Mouse (Mus musculus) liver, embryonic 15.5 days (tissue): Measurements from ENCODE around the gene Spata13. TPM values are rescaled to one million over a fixed set of nuclear protein-coding genes. Genes with fewer than 3 reads are reported as not detected.

Source experiments
- ATAC-seq: fragments of 200-750 bp; cut with Nextera tagmentation; 2 replicates; pipeline ENCODE4 v1.8.0; 2017; ENCODE audit warnings: moderate number of reproducible peaks, mild to moderate bottlenecking, moderate library complexity; ENCODE audit not compliant: insufficient read depth
- H3K27ac ChIP-seq: fragments of 300-500 bp; sonication (generic); replicated peaks from 2 replicates; pipeline ENCODE4 v1.5.1; 2015; ENCODE audit warnings: mild to moderate bottlenecking, inconsistent platforms
- H3K27me3 ChIP-seq: fragments of 300-500 bp; sonication (generic); 2 replicates; pipeline ENCODE4 v1.6.1; 2015; ENCODE audit warnings: mild to moderate bottlenecking, inconsistent platforms
- H3K36me3 ChIP-seq: fragments of 300-500 bp; sonication (generic); replicated peaks from 2 replicates; pipeline ENCODE4 v1.6.1; 2015; ENCODE audit warnings: moderate library complexity, mild to moderate bottlenecking, inconsistent platforms
- H3K4me1 ChIP-seq: fragments of 300-500 bp; sonication (generic); replicated peaks from 2 replicates; pipeline ENCODE4 v1.6.1; 2015; ENCODE audit warnings: inconsistent platforms
- H3K4me2 ChIP-seq: fragments of 300-500 bp; sonication (generic); 2 replicates; pipeline ENCODE4 v1.6.1; 2015; ENCODE audit warnings: moderate library complexity, mild to moderate bottlenecking, inconsistent platforms
- H3K4me3 ChIP-seq: fragments of 300-500 bp; sonication (generic); replicated peaks from 2 replicates; pipeline ENCODE4 v1.5.1; 2015; ENCODE audit warnings: mild to moderate bottlenecking, inconsistent platforms
- H3K9ac ChIP-seq: fragments of 300-500 bp; sonication (generic); 2 replicates; pipeline ENCODE4 v1.6.1; 2015; ENCODE audit warnings: moderate library complexity, mild to moderate bottlenecking, inconsistent platforms
- H3K9me3 ChIP-seq: fragments of 300-500 bp; sonication (generic); replicated peaks from 2 replicates; pipeline ENCODE4 v1.6.1; 2016; ENCODE audit warnings: inconsistent platforms
- WGBS: fragments of 180-500 bp; shearing (Covaris S2); methylation state at CpG from one replicate; pipeline ENCODE4 v1.1.7; 2015; ENCODE audit warnings: mixed read lengths; ENCODE audit not compliant: insufficient replicate concordance; 5-methylcytosine and 5-hydroxymethylcytosine counted together
- polyA plus RNA-seq: library from polyadenylated mRNA; unstranded; fragments of >200 nt; fragmentation: Nextera tagmentation; extraction: Ambion mirVana; gene quantifications from 2 replicates; pipeline ENCODE4 v1.2.1, GENCODE M21; 2015

The Spata13 gene
- polyA plus RNA-seq, 1 experiment from 2014 or later, result 18.2 TPM

GRCm38 (mm10) chr14:60676625-60677314, 43.0 kb downstream of the Spata13 start:
- Histone ChIP-seq H3K9ac (no peak overlapping the region), H3K4me3 (no peak overlapping the region), H3K27ac (no peak overlapping the region), H3K4me1 (peaks cover 8% of the 10 kb centered on the region), H3K4me2 (no peak overlapping the region), H3K27me3 (no peaks in the 10 kb centered on the region), H3K36me3 (no peaks in the 10 kb centered on the region), H3K9me3 (no peaks in the 10 kb centered on the region)
- ATAC-seq, result no peak
- WGBS, result 71% methylated on average over 2 of the region's 2 CpGs

GRCm38 (mm10) chr14:60682361-60683023, 48.7 kb downstream of the Spata13 start:
- Histone ChIP-seq H3K36me3 (no peaks in the 10 kb centered on the region), H3K9ac (no peak overlapping the region), H3K27ac (no peak overlapping the region; the same call in 1 of the 2 replicates), H3K4me3 (no peak overlapping the region), H3K4me2 (no peak overlapping the region), H3K4me1 (peaks cover 33% of the 10 kb centered on the region), H3K27me3 (no peaks in the 10 kb centered on the region), H3K9me3 (no peaks in the 10 kb centered on the region)
- WGBS, result 48% methylated on average over 12 of the region's 12 CpGs
- ATAC-seq, result 0 out of 2 replicates have a peak, but pooled peaks have one; percentile 13

DNA sequence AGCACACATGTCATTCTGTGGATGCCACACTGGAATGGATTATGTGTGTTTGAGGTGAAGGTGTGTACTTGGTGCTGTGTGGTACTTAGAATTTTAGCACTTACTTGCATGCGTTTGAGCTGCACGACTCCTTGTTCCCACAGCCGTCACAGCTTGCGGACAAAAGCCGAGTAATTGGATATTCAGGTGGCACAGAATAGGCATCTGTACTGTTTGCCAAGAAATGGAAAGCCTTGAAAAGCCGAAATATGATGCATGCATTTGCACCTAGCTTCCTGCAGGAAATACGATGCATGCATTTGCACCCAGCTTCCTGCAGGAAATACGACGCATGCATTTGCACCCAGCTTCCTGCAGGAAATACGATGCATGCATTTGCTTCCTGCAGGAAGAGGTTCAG, 50.2 kb downstream of the Spata13 start:
- H3K4me1 ChIP-seq, result peaks cover 33% of the 10 kb centered on the region
- H3K27ac ChIP-seq, result no peak overlapping the region
- H3K27me3 ChIP-seq, result no peaks in the 10 kb centered on the region
- no peak overlapping the region for H3K9ac ChIP-seq
- H3K4me3 ChIP-seq, result no peak overlapping the region
- no peak overlapping the region for H3K4me2 ChIP-seq
- no peak for ATAC-seq
- H3K9me3 ChIP-seq, result no peaks in the 10 kb centered on the region
- WGBS, result 71% methylated on average over 10 of the region's 10 CpGs
- no peaks in the 10 kb centered on the region for H3K36me3 ChIP-seq

- Histone ChIP-seq H3K4me1 (peaks cover 34% of the 10 kb centered on the region), H3K27ac (0 out of 2 replicates have a peak overlapping the region, but pooled peaks have one; percentile 14), H3K27me3 (no peaks in the 10 kb centered on the region), H3K9ac (no peak overlapping the region), H3K9me3 (no peaks in the 10 kb centered on the region), H3K36me3 (peaks cover 7% of the 10 kb centered on the region), H3K4me2 (no peak overlapping the region), H3K4me3 (no peak overlapping the region)
- 74% methylated on average over 11 of the region's 11 CpGs for WGBS
- no peak for ATAC-seq
These were observed 52.9 kb downstream of the Spata13 start for GRCm38 (mm10) chr14:60686733-60687132.

- H3K36me3 ChIP-seq, result peaks cover 12% of the 10 kb centered on the region
- H3K9me3 ChIP-seq, result no peaks in the 10 kb centered on the region
- no peak overlapping the region for H3K4me2 ChIP-seq
- no peak overlapping the region for H3K27ac ChIP-seq
- 69% methylated on average over 7 of the region's 7 CpGs for WGBS
- peaks cover 31% of the 10 kb centered on the region for H3K4me1 ChIP-seq
- H3K9ac ChIP-seq, result no peak overlapping the region
- no peak overlapping the region for H3K4me3 ChIP-seq
- no peaks in the 10 kb centered on the region for H3K27me3 ChIP-seq
- ATAC-seq, result no peak
These were observed 53.4 kb downstream of the Spata13 start for GRCm38 (mm10) chr14:60687241-60687640.

DNA sequence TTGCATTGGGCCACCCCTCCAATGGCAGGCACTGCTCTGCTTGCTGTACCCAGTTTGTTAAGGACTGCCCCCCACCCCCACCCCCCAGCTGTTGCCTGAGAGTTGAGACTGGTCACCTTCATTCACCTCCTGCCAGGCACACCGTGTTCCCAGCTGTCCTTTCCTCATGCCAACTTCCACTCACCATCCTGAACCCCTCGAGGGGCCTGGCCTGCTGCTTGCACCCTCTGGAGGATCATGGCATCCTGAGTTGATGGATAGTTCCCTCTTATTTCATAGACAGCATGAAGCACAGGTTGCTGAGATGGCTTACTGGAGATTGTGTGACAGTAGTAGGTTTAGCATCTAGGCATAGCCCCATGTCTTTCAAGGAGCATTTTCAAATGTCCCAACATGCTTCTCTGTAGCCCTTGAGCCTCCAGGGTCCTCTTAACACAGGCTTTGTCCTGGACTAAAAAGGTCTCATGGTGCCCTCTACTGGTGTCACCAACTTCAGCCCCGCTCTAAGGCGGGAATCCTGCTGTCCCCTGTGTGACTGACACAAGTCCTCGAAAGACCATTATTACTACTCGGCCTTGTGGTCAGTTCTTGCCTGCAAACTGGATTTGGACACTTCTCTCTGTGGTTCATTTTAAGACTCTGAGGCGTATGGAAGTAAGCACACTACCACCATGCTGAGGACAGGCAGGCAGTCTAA, 54.9 kb downstream of the Spata13 start:
- H3K27me3 ChIP-seq, result no peaks in the 10 kb centered on the region
- peaks cover 25% of the 10 kb centered on the region for H3K4me1 ChIP-seq
- H3K36me3 ChIP-seq, result peaks cover 22% of the 10 kb centered on the region
- no peaks in the 10 kb centered on the region for H3K9me3 ChIP-seq
- no peak overlapping the region for H3K4me3 ChIP-seq
- no peak overlapping the region for H3K9ac ChIP-seq
- no peak overlapping the region for H3K27ac ChIP-seq
- no peak overlapping the region for H3K4me2 ChIP-seq
- peak; percentile 66; the same call in 1 of the 2 replicates for ATAC-seq
- 34% methylated on average over 7 of the region's 7 CpGs for WGBS

GRCm38 (mm10) chr14:60689768-60690167, 56.0 kb downstream of the Spata13 start:
- ATAC-seq, result no peak
- Histone ChIP-seq H3K4me3 (no peak overlapping the region), H3K4me2 (no peak overlapping the region), H3K9me3 (no peaks in the 10 kb centered on the region), H3K9ac (no peak overlapping the region), H3K4me1 (peaks cover 16% of the 10 kb centered on the region), H3K36me3 (peaks cover 22% of the 10 kb centered on the region), H3K27ac (no peak overlapping the region), H3K27me3 (no peaks in the 10 kb centered on the region)
- WGBS, result 77% methylated on average over 5 of the region's 5 CpGs

DNA sequence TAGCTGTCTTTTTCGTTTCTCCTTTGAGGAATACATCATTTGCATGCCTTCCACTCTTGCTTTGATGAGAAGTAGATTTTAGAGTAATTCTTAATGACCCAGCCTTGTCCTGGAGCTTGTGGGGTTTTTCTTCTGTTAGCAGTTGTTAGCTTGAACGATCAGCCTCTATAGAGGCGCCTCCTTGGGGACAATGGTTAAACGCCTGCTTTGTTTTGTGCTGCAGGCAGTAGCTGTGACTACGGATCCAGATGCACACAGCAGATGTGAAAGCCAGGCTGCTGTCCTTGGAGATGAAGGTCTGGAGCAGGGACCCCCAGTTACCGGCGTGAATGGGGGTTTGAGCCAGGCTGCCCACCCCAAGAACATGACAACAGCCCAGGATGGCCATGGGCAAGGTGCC, 56.8 kb downstream of the Spata13 start:
- Histone ChIP-seq H3K4me1 (peaks cover 16% of the 10 kb centered on the region), H3K4me2 (no peak overlapping the region), H3K27me3 (no peaks in the 10 kb centered on the region), H3K4me3 (no peak overlapping the region), H3K9ac (no peak overlapping the region), H3K27ac (no peak overlapping the region), H3K36me3 (peaks cover 22% of the 10 kb centered on the region), H3K9me3 (no peaks in the 10 kb centered on the region)
- 85% methylated on average over 7 of the region's 7 CpGs for WGBS
- no peak for ATAC-seq

GRCm38 (mm10) chr14:60693122-60693536, 59.3 kb downstream of the Spata13 start:
- no peak for ATAC-seq
- H3K4me1 ChIP-seq, result peaks cover 8% of the 10 kb centered on the region; the same call in 1 of the 2 replicates
- H3K27me3 ChIP-seq, result no peaks in the 10 kb centered on the region
- H3K4me2 ChIP-seq, result no peak overlapping the region
- peaks cover 22% of the 10 kb centered on the region for H3K36me3 ChIP-seq
- no peak overlapping the region for H3K27ac ChIP-seq
- H3K9me3 ChIP-seq, result no peaks in the 10 kb centered on the region
- H3K4me3 ChIP-seq, result no peak overlapping the region
- WGBS, result 71% methylated on average over 11 of the region's 11 CpGs
- no peak overlapping the region for H3K9ac ChIP-seq

DNA sequence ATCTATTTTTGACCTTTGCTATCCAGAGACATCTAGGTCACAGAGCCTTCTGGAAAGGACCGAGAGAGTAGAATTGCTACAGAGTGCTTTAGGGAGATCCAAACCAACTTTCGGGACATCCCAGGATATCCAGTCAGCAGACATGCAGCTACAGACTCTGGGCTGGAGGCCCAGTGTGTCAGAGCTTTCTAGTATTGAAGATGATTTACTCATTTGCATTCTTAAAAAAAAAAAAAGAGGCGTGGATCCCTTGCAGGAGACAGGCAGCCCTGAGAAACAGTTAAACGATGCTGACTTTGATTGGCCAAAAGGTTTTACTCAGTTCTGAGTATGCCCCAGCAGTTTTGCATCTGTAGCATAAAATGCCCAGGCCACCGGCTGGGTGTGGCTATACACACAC, 59.9 kb downstream of the Spata13 start:
- no peak overlapping the region for H3K27ac ChIP-seq
- 68% methylated on average over 5 of the region's 5 CpGs for WGBS
- H3K9ac ChIP-seq, result no peak overlapping the region

More for the DNA sequence above, 59.9 kb downstream of the Spata13 start:
- H3K4me2 ChIP-seq, result no peak overlapping the region
- no peaks in the 10 kb centered on the region for H3K9me3 ChIP-seq
- ATAC-seq, result no peak
- no peak overlapping the region for H3K4me3 ChIP-seq
- H3K27me3 ChIP-seq, result no peaks in the 10 kb centered on the region
- peaks cover 4% of the 10 kb centered on the region; the same call in 1 of the 2 replicates for H3K4me1 ChIP-seq
- H3K36me3 ChIP-seq, result peaks cover 22% of the 10 kb centered on the region
